ENCODE assay signal across 8 mouse cellular contexts in genomic region chr4:24898636-24899035, GRCm38 (mm10). TPM values are rescaled to one million over a fixed set of nuclear protein-coding genes. Genes with fewer than 3 reads are reported as not detected.
A peak's percentile ranks its signal among the peaks of the same experiment; 100 is the strongest.
DNase-seq lines count a peak whose midpoint lies in the region; ATAC-seq and TF ChIP-seq lines count a peak whose summit lies in the region.

No protein-coding gene starts in this region.

- peaks cover 5% of the 10 kb centered on the region; the same call in 1 of the 2 replicates for H3K4me1 ChIP-seq in kidney, embryonic 14.5 days (ENCODE audit: control insufficient read depth, insufficient read depth, low read length)
- 0 out of 2 replicates have a peak, but pooled peaks cover 6% of the 10 kb centered on the region for H3K4me1 ChIP-seq in forebrain, postnatal 0 days (ENCODE audit: insufficient read depth)
- peaks cover 10% of the 10 kb centered on the region for H3K4me1 ChIP-seq in limb, embryonic 15.5 days
- peaks cover 5% of the 10 kb centered on the region; the same call in 1 of the 2 replicates for H3K4me1 ChIP-seq in stomach, embryonic 14.5 days (ENCODE audit: control insufficient read depth, insufficient read depth, low read length)

- ATAC-seq in kidney, embryonic 14.5 days (ENCODE audit: low FRiP score, low TSS enrichment): no peak
- ATAC-seq in forebrain, postnatal 0 days: no peak
- ATAC-seq in limb, embryonic 15.5 days (ENCODE audit: insufficient number of reproducible peaks, low FRiP score, low TSS enrichment, low read depth): no peak
- no peak for ATAC-seq in stomach, embryonic 14.5 days (ENCODE audit: insufficient number of reproducible peaks, insufficient read depth, low FRiP score, low read depth)
- ATAC-seq in erythroid progenitor cell, adult 5-6 weeks (replicated peaks; ENCODE audit: low FRiP score, poor library complexity, severe bottlenecking): no peak

- H3K9me3 ChIP-seq in kidney, embryonic 14.5 days (ENCODE audit: control insufficient read depth, low read length): no peaks in the 10 kb centered on the region
- no peaks in the 10 kb centered on the region for H3K9me3 ChIP-seq in forebrain, postnatal 0 days (ENCODE audit: low read length)
- no peaks in the 10 kb centered on the region for H3K9me3 ChIP-seq in limb, embryonic 15.5 days
- no peaks in the 10 kb centered on the region for H3K9me3 ChIP-seq in stomach, embryonic 14.5 days (ENCODE audit: control insufficient read depth, low read depth, low read length)

- peak overlapping the region; percentile 78; the same call in 1 of the 2 replicates for H3K9ac ChIP-seq in kidney, embryonic 14.5 days (ENCODE audit: low read depth, low read length)
- peak overlapping the region; percentile 79 for H3K9ac ChIP-seq in forebrain, postnatal 0 days
- peak overlapping the region; percentile 23; the same call in 1 of the 2 replicates for H3K9ac ChIP-seq in limb, embryonic 15.5 days
- peak overlapping the region; percentile 52 for H3K9ac ChIP-seq in stomach, embryonic 14.5 days (replicated peaks; ENCODE audit: low read depth, low read length)

- TF ChIP-seq CTCF in forebrain, postnatal 0 days (IDR thresholded peaks at IDR 0.05; ENCODE audit: low read depth): no peak

- H3K4me3 ChIP-seq in kidney, embryonic 14.5 days (ENCODE audit: low read length): peak overlapping the region; percentile 71
- H3K4me3 ChIP-seq in forebrain, postnatal 0 days (ENCODE audit: low read depth, low read length): peak overlapping the region; percentile 84
- peak overlapping the region; percentile 87 for H3K4me3 ChIP-seq in limb, embryonic 15.5 days
- H3K4me3 ChIP-seq in stomach, embryonic 14.5 days (ENCODE audit: low read depth, low read length): peak overlapping the region; percentile 59

- peaks cover 14% of the 10 kb centered on the region for H3K36me3 ChIP-seq in kidney, embryonic 14.5 days (ENCODE audit: control insufficient read depth, insufficient read depth, low read length)
- peaks cover 22% of the 10 kb centered on the region for H3K36me3 ChIP-seq in forebrain, postnatal 0 days (ENCODE audit: insufficient read depth)
- peaks cover 19% of the 10 kb centered on the region; the same call in 1 of the 2 replicates for H3K36me3 ChIP-seq in limb, embryonic 15.5 days
- peaks cover 9% of the 10 kb centered on the region; the same call in 1 of the 2 replicates for H3K36me3 ChIP-seq in stomach, embryonic 14.5 days (ENCODE audit: control insufficient read depth, insufficient read depth, low read length)

- no peaks in the 10 kb centered on the region for H3K27me3 ChIP-seq in kidney, embryonic 14.5 days (ENCODE audit: control insufficient read depth, insufficient read depth, low read length)
- no peaks in the 10 kb centered on the region for H3K27me3 ChIP-seq in forebrain, postnatal 0 days (ENCODE audit: insufficient read depth, low read length)
- no peaks in the 10 kb centered on the region for H3K27me3 ChIP-seq in limb, embryonic 15.5 days
- H3K27me3 ChIP-seq in stomach, embryonic 14.5 days (ENCODE audit: control insufficient read depth, insufficient read depth, low read length): no peaks in the 10 kb centered on the region

- DNase-seq in kidney, adult 11 months: no peak
- peak; percentile 21 for DNase-seq in Muller cell, postnatal 12 days (ENCODE audit: inconsistent ontology term)
- peak; percentile 21 for DNase-seq in forebrain, postnatal 0 days
- no peak for DNase-seq in frontal cortex, adult 2 months (ENCODE audit: extremely low spot score in 1 of 2, low spot score in 1 of 2)

- H3K27ac ChIP-seq in kidney, embryonic 14.5 days (ENCODE audit: low read depth, low read length): no peak overlapping the region
- H3K27ac ChIP-seq in forebrain, postnatal 0 days (ENCODE audit: low read depth, low read length): no peak overlapping the region
- no peak overlapping the region for H3K27ac ChIP-seq in limb, embryonic 15.5 days
- no peak overlapping the region for H3K27ac ChIP-seq in stomach, embryonic 14.5 days (ENCODE audit: low read length)

- 21% methylated on average over 8 of the region's 8 CpGs for WGBS in kidney, embryonic 14.5 days
- 22% methylated on average over 8 of the region's 8 CpGs for WGBS in forebrain, postnatal 0 days
- WGBS in limb, embryonic 15.5 days: 12% methylated on average over 8 of the region's 8 CpGs
- WGBS in stomach, embryonic 14.5 days: 25% methylated on average over 8 of the region's 8 CpGs

- peak overlapping the region; percentile 70 for H3K4me2 ChIP-seq in kidney, embryonic 14.5 days (replicated peaks; ENCODE audit: low read depth, low read length)
- peak overlapping the region; percentile 54 for H3K4me2 ChIP-seq in forebrain, postnatal 0 days (ENCODE audit: low read depth)
- peak overlapping the region; percentile 76 for H3K4me2 ChIP-seq in limb, embryonic 15.5 days
- H3K4me2 ChIP-seq in stomach, embryonic 14.5 days (replicated peaks; ENCODE audit: low read depth, low read length): peak overlapping the region; percentile 71

RNA-seq across cellular contexts. Expression of gene Ndufaf4, which starts 0.8 kb away (rescaled TPM):
- polyA plus RNA-seq in kidney, embryonic 14.5 days (2014; fragmentation: Nextera tagmentation; extraction: Ambion mirVana): 56.3 and 58.7 TPM in 2 replicates
- 27.5 and 29.3 TPM in 2 replicates for total RNA-seq in forebrain, postnatal 0 days (2014; rRNA removed)
- polyA plus RNA-seq in forebrain, postnatal 0 days (2015; fragmentation: Nextera tagmentation; extraction: Ambion mirVana): 71.1 and 76.2 TPM in 2 replicates
- 38.9 and 40.9 TPM in 2 replicates for polyA plus RNA-seq in limb, embryonic 15.5 days (2015; fragmentation: Nextera tagmentation; extraction: Ambion mirVana)
- polyA plus RNA-seq in stomach, embryonic 14.5 days (2014; fragmentation: Nextera tagmentation; extraction: Ambion mirVana): 49.7 and 57.2 TPM in 2 replicates
- total RNA-seq in erythroid progenitor cell, adult 5-6 weeks (2015; ENCODE audit: low replicate concordance): 6.7 and 8.3 TPM in 2 replicates
- 1.4 and 4.4 TPM in 2 replicates for total RNA-seq in erythroid progenitor cell, adult 5-6 weeks (2017; ENCODE audit: low replicate concordance)
- 21.7 and 22.3 TPM in 2 replicates for polyA plus RNA-seq in frontal cortex, adult 2 months (2012; rRNA removed)

RNA-seq across cellular contexts. Expression of gene Klhl32, which starts 47.7 kb away (rescaled TPM):
- 2.5 and 3.0 TPM in 2 replicates for polyA plus RNA-seq in kidney, embryonic 14.5 days (2014; fragmentation: Nextera tagmentation; extraction: Ambion mirVana)
- 18.8 and 20.5 TPM in 2 replicates for total RNA-seq in forebrain, postnatal 0 days (2014; rRNA removed)
- polyA plus RNA-seq in forebrain, postnatal 0 days (2015; fragmentation: Nextera tagmentation; extraction: Ambion mirVana): 18.9 and 29.6 TPM in 2 replicates
- 3.8 and 3.9 TPM in 2 replicates for polyA plus RNA-seq in limb, embryonic 15.5 days (2015; fragmentation: Nextera tagmentation; extraction: Ambion mirVana)
- 4.2 and 5.5 TPM in 2 replicates for polyA plus RNA-seq in stomach, embryonic 14.5 days (2014; fragmentation: Nextera tagmentation; extraction: Ambion mirVana)
- total RNA-seq in erythroid progenitor cell, adult 5-6 weeks (2015; ENCODE audit: low replicate concordance): not detected in 2 replicates
- total RNA-seq in erythroid progenitor cell, adult 5-6 weeks (2017; ENCODE audit: low replicate concordance): not detected in 2 replicates
- 6.7 and 8.3 TPM in 2 replicates for polyA plus RNA-seq in frontal cortex, adult 2 months (2012; rRNA removed)

Comparison
In these comparisons a context has a peak if more than half of its experiments do, and no peak if none do; other contexts are left out.
1. H3K9ac ChIP-seq: peak in every context shown above with its lines; median percentile 79 in forebrain, postnatal 0 days; 78 in kidney, embryonic 14.5 days; 52 in stomach, embryonic 14.5 days; 23 in limb, embryonic 15.5 days.
2. DNase-seq: peak in Muller cell, postnatal 12 days (single experiment) and forebrain, postnatal 0 days (single experiment); none in kidney, adult 11 months (single experiment) and frontal cortex, adult 2 months (0 of 2).
3. Peak in every context shown above with its lines, with median percentiles within 50 percentile points of each other: H3K4me2 ChIP-seq and H3K4me3 ChIP-seq.